Mouse (Mus musculus) neutrophil, adult 5-6 weeks (primary cell): ENCODE measurements around the gene Anks6. TPM values are rescaled to one million over a fixed set of nuclear protein-coding genes. Genes with fewer than 3 reads are reported as not detected.

Source experiments
- ATAC-seq: fragments of 151-379, 151-347 bp; 2 replicates; pipeline ENCODE4 v1.8.0; 2017; ENCODE audit warnings: mild to moderate bottlenecking, moderate TSS enrichment; ENCODE audit not compliant: insufficient number of reproducible peaks, poor library complexity, low FRiP score, severe bottlenecking; ENCODE audit errors: extremely low read depth
- total RNA-seq: library from RNA; stranded (forward); fragments of 200-1000 nt; gene quantifications from 2 replicates; pipeline ENCODE4 v1.2.3, GENCODE M21; 2017

The Anks6 gene
- total RNA-seq, 1 experiment from 2014 or later = not detected

DNA sequence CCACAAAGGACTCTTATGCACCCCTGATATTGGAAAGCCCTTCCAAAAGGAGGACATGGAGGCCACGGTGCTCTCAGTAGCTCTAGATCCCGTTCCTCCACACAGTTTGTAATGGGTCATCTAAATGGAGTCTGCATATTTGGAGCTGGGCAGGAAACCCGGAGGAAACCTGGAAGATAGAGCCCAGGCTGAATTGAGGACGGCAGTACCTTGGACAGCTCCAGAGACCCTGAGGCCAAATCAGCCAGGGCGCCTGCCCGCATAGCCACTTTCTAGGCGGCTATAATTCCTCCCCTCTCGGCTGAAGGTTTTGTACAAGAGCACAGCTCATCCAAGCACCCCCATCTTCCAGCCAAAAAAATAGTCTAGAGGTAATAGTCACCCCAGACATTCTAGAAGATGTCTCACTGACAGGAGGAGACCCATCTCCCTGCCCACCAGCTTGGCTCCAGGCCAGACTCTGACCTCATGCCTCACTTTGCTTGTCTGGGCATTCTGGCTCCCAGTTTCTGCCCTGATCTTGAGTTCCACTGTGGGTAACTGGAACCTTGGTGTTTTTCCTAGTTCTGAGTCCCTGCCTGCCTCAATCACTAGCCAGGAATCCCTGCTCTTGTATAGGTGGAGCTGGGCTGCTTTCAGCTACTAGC, 64.3 kb downstream of the Anks6 start:
- ATAC-seq = no peak

DNA sequence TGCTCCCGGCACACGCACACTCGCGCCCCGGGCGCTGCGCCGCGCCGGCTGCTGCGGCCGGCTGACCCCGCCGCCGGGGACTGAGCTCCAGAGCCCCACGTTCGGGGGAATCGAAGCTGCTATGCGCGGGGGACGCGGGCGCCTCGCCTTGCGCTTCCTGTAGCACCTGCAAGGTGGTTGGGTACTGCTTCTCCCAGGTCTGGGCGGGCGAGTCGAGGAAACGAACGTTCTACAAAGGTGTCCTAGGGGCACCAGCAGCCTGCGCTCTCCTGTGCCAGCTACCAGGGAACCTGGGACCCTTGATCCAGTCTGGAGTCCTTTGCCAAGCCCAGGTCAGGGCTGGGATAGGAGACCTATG, 65.3 kb downstream of the Anks6 start:
- no peak for ATAC-seq

DNA sequence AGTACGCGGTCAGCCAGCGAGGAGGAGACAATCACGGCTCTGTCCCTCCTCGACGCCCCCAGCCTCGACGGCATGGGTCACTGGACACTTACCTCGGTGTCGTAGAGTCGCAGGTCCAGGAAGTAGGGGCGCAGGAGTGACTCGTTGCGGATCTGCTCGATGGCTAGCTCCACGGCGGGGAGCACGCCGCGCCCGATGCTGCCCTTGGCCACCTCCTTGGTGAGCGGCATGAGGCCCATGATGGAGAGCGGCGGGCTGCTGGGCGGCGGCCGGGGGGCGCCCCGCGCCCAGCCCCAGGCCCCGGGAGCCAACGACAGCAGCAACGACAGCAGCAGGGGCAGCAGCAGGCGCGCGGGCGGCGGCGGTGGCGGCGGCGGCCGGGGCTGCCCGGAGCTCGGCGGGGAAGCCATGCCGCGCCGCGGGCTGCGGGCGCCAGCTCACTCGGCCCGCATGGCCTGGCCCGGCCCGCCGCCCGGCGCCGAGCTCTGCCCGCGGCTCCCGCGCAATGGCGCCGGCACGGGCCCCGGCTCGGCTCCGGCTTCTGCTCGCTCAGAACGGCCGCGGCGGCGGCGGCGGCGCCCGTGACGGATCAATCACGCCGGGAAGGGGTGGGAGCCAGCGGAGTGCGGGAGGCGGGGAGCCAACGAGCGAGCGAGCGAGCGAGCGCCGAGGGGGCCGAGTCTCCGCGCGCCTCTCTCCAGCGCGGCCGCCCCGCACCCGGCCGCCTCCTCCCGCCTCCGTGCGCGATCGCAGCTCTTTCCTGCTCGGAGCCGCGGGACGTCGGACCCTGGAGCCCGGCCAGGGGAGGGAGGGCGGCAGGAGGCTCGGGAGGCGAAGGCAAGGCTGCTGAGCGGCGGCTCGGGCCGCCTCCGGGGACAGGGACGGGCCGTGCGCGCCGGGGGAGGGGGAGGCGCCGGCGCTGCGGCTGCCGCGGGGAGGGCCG, 65.9 kb downstream of the Anks6 start, which contains the start of gene Gabbr2:
Gabbr2 (minus strand) TSS at position 858 of the 943 bp plus-strand sequence.
- ATAC-seq = no peak

DNA sequence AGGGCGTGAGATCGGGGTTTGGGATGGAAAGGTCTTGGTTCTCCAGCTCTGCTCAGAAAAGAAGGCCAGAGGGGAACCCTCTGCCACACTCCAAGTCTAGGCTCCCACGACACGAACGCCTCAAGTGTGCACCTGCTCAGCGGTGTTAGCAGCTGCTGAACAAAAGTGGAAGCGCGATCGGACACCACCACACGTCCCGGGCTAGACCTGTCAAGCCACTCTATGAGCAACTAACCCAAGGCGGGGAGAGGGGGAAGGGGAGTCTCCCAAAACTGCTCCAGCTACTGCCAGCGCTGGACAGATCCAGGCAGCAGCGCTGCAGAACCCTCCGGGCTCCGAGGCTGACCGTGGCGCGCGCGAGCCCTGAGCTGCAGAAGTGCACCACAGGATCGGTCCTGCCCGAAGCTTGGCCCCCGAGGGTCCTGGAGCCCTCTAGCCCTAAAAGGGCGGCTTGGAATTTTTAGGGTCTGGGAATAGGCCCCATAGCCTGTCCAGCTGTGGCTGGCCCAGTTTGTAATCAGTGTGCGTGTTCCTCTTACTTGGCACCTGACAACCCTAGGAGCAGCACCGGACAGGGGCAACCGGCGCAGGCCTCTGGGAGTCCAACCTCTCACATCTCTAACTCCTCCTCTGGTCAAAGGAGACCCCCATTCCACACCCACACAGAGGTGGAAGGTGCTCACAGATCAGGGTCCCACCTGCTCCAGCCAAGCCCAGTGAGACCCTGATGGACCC, 66.8 kb downstream of the Anks6 start:
- no peak for ATAC-seq

DNA sequence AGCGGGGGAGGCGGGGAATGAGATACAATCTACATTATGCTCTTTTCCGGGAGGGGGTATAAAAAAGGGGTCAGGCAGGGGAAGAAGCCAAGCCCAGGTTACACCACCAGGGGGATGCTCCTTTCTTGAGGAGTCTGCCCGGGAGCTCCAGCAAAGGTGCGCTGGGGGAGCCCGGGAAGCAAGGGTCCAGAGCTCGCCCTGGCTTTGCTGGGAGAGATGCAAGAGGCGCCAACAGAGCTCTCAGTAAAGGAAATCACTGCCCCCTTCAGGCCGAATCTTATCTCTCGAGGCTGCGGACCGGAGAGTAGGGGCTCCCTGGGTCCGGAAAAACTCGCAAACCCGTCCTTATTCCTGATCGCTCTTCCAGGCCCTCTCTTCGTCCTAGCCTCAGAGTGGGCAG, 67.4 kb downstream of the Anks6 start:
- no peak for ATAC-seq

DNA sequence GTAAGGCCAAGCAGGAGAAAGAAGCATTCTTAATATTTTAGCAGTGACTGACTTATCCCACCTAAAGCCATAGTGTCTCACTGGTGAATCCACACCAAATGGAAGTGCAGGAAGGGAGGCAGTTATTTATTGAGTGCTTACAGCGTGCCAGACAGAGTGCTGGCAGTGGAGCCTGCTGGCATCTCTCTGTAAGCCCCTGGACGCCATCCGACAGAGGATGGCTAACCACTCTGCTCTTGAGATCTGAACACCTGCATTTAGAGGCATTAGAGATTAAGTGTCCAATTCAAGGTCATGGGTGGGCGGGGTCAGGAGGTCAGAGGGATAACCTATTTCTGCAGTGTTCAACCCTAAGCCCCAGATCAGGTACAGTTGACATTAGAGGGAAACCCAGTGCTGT, 68.4 kb downstream of the Anks6 start:
- no peak for ATAC-seq

DNA sequence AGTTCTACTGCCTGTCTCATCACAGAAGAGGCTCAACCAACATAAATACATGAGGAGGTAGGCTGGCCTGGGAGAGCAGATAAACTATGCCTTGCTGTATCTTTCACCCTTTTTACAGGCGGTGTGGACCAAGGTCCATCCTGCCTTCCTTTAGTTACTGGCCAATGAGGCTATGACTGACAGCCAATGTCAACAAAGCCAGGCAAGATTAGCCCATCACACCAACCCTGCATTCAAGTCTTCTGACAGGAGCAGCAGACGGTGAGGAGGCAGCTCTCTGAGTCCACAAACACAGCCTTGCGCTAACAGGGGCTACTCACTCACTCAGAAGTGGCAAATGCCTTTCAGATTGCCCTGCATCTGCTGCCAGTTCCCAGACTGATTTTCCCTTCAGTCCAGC, 69.0 kb downstream of the Anks6 start:
- ATAC-seq = no peak

DNA sequence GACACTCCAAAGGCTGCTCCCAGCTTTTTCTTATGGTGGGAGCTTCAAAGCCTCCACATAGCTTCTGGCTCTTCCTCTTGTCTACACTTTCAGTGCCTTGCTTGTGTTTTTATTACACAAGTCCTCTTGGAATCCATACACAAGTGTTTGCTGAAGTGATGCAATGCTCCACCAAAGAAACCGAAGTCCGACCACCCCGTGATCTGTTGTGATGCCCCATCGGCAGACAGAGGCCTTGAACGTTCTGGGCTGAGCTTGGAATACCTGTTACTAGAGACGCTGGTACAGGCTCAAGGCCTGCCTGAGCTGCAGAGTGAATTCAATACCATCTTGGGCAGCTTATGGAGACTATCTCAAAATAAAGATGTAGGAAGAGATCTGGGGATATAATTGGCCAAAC, 69.4 kb downstream of the Anks6 start:
- ATAC-seq = no peak

DNA sequence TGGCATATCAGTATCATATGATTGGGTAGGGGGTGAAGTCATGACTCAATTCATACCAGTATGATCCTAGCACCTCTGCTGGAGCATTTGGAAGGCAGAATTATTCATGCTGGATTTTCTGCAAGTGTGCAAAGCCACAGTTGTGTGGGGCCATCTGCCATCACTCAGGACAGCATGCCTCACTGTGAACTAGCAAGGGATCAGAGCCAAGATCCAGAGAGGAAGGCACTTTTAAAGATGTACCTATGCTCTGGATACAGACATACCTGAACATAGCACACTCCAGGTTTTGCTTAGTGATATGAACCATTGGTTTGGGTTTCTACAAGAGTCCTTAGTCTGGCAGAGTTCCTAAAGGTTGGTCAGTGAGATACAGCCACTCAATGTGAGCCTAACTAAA, 71.2 kb downstream of the Anks6 start:
- no peak for ATAC-seq

DNA sequence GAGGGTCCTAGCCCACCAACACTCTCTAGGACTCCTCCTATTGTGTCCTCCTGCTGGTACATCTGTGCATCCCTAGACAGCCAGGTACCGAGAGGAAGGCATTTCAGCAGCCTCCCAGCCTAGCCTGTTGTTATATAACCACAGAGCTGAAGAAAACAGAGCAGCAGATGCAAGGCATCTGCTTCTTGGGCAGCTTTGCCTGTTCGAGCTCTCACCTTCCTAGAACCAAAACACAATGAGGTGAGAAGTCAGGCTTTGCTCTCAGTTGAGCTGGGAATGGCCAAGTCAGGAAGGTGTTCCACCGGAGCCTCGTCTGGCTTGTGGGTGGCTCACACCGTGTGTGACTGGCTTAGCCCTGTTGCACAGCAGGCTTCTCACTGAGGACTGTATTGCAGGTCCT, 74.3 kb downstream of the Anks6 start:
- no peak for ATAC-seq

DNA sequence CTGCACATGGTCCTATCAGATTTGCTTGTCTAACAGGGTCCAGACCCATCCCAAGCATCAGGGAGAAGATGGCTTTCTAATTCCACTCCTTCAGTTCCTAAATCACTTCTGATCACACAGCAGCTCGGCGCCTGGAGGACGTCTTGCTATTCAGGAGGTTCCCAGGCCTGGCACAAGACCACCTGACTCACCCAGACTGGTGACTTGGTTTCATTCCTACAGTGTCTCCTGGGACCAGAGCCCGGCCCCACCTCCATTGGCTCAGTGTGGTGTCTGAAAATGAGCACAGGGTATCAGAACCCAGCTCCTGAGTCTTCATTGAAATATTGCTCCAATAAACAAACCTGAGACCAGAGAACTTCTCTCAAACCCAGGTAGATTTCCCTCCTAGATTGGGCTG, 75.1 kb downstream of the Anks6 start:
- ATAC-seq = no peak

DNA sequence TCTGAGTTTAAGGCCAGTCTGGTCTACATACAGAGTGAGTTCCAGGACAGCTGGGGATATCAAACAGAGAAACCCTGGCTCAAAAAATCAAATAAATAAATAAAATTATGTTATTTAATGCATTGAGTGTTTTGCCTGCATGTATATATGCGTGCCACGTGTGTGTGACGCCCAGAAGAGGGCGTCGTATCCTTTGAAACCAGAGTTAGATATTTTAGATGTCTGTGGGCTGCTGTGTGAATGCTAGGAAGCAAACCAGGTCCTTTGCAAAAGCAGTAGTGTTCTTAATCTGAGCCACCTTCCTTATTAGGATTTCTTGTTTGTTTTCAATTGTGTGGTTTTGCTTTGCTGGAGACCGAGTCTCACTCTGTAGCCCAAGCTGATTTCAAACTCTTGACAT, 78.9 kb downstream of the Anks6 start:
- ATAC-seq = no peak

DNA sequence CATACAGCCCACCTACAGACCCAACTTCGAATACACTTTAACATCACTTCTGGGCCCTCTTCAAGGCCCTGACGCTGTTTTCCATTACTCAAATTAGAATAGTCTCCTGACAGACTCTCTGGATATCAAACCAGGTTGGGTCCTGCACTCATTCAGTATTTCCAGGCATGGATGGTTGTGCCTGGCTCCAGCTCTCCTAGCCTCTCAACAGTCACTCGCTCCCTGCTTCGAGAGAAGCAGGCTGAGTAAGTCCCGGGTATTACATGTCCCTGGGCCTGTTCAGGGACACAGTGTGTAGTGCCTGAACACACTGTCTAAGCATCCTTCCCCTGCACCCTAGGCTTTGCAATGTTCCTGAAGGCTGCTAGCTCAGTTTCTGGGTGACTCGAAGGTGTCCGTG, 80.1 kb downstream of the Anks6 start:
- no peak for ATAC-seq

DNA sequence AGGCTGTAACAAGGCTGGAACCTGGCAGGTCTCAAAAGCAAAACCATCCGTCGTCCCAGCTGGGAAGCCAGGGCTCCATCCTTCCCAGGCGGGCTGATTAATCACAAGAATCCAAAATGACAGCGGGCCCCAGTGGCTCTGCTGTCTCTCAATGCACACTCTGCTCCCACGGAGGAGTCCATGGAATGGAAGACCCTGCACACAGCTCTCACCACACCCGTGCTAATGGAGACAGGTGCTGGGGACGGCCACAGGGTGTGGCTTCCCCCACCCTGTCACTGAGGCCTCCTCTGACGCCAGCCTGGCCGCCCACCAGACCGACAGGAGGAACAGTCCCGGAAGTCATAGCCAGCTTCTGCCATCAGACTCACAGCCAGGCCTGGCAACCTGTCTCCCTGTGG, 80.6 kb downstream of the Anks6 start:
- ATAC-seq = no peak

DNA sequence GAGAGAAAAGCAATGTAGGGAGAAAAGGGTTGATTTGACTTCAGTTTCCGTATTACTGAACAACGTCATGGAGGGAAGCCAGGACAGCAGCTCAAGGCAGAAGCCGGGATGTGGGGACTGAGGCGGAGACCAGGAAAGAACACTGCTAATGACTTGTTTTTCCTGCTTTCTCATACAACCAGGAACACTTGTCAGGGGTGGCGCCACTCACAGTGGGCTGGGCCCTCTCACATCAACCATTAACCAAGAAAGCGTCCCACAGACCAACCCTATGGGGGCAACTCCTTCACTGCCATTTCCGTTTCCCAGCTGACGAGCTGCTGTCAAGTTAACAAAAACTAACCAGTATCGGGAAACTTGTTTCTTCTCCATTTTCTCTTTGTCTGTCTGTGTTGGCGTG, 83.9 kb downstream of the Anks6 start:
- ATAC-seq = no peak

DNA sequence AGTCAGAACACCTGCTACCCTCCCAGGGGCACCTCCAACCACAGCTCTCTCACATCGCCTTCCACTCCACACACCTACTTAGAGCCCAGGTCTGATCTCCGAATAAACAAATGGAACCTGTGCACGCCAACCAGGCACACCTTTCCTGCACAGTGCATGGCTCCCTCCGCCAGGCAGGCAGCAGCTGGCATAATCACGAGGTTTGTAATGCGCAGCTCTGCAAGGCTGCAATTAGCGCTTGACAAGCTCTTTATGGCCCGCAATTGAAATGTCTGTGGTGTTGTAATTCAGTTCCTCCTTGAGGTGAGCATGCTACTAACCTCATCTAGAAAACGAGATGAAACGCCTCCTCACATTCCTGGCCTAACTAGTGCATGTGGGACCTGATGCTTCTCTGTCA, 89.2 kb downstream of the Anks6 start:
- no peak for ATAC-seq

DNA sequence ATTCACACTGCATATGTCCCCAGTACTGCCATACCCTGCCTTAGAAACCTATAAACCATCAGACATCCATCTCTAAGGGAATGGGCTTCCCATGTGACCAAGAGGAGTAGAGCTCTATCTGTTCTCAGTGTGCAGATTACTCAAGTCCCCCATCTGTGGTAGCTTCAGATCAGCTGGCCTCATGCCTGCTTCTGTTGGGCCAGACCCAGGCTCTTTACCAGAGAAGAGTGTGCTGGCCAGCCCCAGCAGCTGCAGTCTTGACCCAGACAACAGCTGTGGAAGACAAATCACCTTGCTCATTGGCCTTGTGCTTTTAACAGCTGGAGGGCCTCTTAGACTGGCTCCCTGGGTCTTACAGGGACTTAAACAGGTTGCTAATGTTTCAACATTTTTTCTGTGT, 90.7 kb downstream of the Anks6 start:
- no peak for ATAC-seq
